Mouse (Mus musculus) stomach, embryonic 16.5 days (tissue): ENCODE measurements around the gene Cobl. TPM values are rescaled to one million over a fixed set of nuclear protein-coding genes. Genes with fewer than 3 reads are reported as not detected.

Source experiments
- ATAC-seq: fragments of 200-750 bp; cut with Nextera tagmentation; 2 replicates; pipeline ENCODE4 v1.8.0; 2017; ENCODE audit warnings: moderate number of reproducible peaks, moderate TSS enrichment; ENCODE audit not compliant: insufficient read depth, low FRiP score
- H3K27ac ChIP-seq: fragments of 300-500 bp; sonication (generic); 2 replicates; pipeline ENCODE4 v1.5.1; 2014; ENCODE audit warnings: low read length
- H3K27me3 ChIP-seq: fragments of 300-500 bp; sonication (generic); 2 replicates; pipeline ENCODE4 v1.6.1; 2014; ENCODE audit warnings: low read length, control low read depth, mixed read lengths; ENCODE audit not compliant: control insufficient read depth, insufficient read depth
- H3K36me3 ChIP-seq: fragments of 300-500 bp; sonication (generic); 2 replicates; pipeline ENCODE4 v1.6.1; 2014; ENCODE audit warnings: low read length; ENCODE audit not compliant: control insufficient read depth, insufficient read depth
- H3K4me1 ChIP-seq: fragments of 300-500 bp; sonication (generic); 2 replicates; pipeline ENCODE4 v1.6.1; 2014; ENCODE audit warnings: low read length, control low read depth, mixed read lengths; ENCODE audit not compliant: control insufficient read depth, insufficient read depth
- H3K4me2 ChIP-seq: fragments of 300-500 bp; sonication (generic); 2 replicates; pipeline ENCODE4 v1.6.1; 2014; ENCODE audit warnings: low read depth, low read length, mixed read lengths
- H3K4me3 ChIP-seq: fragments of 300-500 bp; sonication (generic); replicated peaks from 2 replicates; pipeline ENCODE4 v1.5.1; 2014; ENCODE audit warnings: mild to moderate bottlenecking, low read length
- H3K9ac ChIP-seq: fragments of 300-500 bp; sonication (generic); 2 replicates; pipeline ENCODE4 v1.6.1; 2014; ENCODE audit warnings: low read length
- H3K9me3 ChIP-seq: fragments of 300-500 bp; sonication (generic); replicated peaks from 2 replicates; pipeline ENCODE4 v1.6.1; 2016; ENCODE audit warnings: low read length, control low read depth; ENCODE audit not compliant: control insufficient read depth
- WGBS: fragments of 180-500 bp; shearing (Covaris S2); extraction: QIAGEN DNeasy Blood & Tissue Kit; methylation state at CpG from one replicate; pipeline ENCODE4 v1.1.7; 2014; 5-methylcytosine and 5-hydroxymethylcytosine counted together
- polyA plus RNA-seq: library from polyadenylated mRNA; unstranded; fragments of >200 nt; fragmentation: Nextera tagmentation; extraction: Ambion mirVana; gene quantifications from 2 replicates; pipeline ENCODE4 v1.2.1, GENCODE M21; 2015

Gene Cobl
- polyA plus RNA-seq, 1 experiment from 2014 or later = 15.4 TPM

DNA sequence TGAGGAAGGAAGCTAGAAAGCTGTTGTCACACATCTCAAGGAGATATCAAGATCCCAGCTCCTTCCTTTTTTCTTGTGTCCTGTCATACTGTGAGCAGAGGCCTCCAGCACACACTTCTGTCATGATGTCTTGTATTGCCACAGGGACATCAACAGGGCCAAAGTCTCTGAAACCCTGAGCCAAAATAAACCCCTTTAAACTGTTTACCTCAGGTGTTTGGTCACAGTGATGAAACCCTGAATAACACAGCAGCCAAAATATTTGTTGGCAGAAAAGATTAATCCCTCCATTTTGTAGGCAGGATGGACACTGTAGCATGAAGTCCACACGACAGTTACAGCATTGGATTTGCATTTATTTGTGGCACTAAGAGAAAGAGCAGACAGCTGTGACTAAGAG, 228.4 kb downstream of the Cobl start:
- 64% methylated on average over 1 of the region's 1 CpGs for WGBS
- Histone ChIP-seq H3K27ac (no peak overlapping the region), H3K27me3 (no peaks in the 10 kb centered on the region), H3K4me2 (no peak overlapping the region), H3K9me3 (no peaks in the 10 kb centered on the region; the same call in 1 of the 2 replicates), H3K36me3 (no peaks in the 10 kb centered on the region), H3K4me3 (no peak overlapping the region), H3K4me1 (no peaks in the 10 kb centered on the region), H3K9ac (no peak overlapping the region)
- ATAC-seq = no peak

DNA sequence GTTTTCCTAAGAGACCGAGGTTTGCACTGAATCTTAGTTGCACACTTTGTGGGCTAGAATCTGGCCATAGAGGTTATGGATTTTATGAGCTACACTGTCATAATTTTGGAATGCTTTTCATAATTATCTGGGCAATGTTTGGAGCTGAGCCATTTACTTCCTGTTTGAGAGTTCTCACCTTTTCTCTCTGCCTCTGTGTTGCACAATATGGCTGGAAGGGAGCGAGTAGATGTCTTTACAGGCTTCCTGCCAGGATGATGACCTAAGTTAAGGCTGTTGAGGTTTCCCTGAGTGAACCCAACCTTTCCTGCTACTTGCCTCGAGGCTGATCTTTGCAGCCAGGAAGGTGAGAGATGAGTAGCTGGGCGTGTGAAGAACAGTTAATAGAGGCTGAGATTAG, 229.9 kb downstream of the Cobl start:
- Histone ChIP-seq H3K4me2 (no peak overlapping the region), H3K4me1 (no peaks in the 10 kb centered on the region), H3K36me3 (no peaks in the 10 kb centered on the region), H3K4me3 (no peak overlapping the region), H3K9me3 (no peaks in the 10 kb centered on the region), H3K27ac (no peak overlapping the region), H3K27me3 (no peaks in the 10 kb centered on the region), H3K9ac (no peak overlapping the region)
- 80% methylated on average over 4 of the region's 4 CpGs for WGBS
- no peak for ATAC-seq

DNA sequence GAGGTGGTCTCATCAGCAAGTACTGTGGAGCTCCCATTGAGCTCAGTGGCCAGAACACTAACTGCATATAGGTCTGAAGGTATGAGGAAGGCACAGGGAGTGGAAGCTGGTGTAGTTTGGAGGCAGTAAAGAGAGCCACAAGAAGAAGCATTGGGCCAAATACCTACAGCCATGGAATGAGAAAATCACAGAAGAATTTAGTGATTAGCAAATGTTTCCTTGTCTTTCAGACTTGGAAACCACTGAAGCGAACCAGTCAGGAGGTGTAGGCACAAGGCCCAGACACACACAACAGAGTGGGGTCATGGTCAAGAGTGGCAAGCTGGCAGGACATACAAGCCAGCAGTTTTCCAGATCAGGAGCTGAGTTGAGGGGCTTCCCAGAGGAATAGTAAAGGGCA, 230.6 kb downstream of the Cobl start:
- Histone ChIP-seq H3K4me1 (no peaks in the 10 kb centered on the region), H3K9me3 (no peaks in the 10 kb centered on the region), H3K4me3 (no peak overlapping the region), H3K9ac (no peak overlapping the region), H3K36me3 (no peaks in the 10 kb centered on the region), H3K27ac (no peak overlapping the region), H3K27me3 (no peaks in the 10 kb centered on the region), H3K4me2 (no peak overlapping the region)
- 91% methylated on average over 1 of the region's 1 CpGs for WGBS
- ATAC-seq = no peak

DNA sequence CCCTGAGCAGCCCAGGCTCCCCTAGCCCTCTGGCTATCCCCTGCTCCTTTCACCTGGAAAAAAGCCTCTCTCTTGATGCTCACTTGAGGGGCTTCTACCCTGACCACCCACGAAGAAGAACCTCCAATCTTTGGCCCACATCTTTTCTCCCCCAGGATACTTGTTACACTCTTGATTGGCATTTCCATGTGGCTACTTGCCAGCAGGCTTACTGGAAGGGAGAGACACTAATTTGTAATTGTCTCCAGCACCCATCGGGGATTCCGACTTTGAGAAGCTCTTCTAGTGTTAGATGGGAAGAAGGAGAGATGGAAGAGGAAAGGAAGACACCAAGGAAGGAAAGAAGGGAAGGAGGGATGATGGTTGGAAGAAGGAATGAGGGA, 232.0 kb downstream of the Cobl start:
- Histone ChIP-seq H3K27me3 (no peaks in the 10 kb centered on the region), H3K4me2 (no peak overlapping the region), H3K4me1 (no peaks in the 10 kb centered on the region), H3K4me3 (no peak overlapping the region), H3K27ac (no peak overlapping the region), H3K36me3 (no peaks in the 10 kb centered on the region), H3K9me3 (no peaks in the 10 kb centered on the region), H3K9ac (no peak overlapping the region)
- no peak for ATAC-seq
- 59% methylated on average over 3 of the region's 3 CpGs for WGBS

DNA sequence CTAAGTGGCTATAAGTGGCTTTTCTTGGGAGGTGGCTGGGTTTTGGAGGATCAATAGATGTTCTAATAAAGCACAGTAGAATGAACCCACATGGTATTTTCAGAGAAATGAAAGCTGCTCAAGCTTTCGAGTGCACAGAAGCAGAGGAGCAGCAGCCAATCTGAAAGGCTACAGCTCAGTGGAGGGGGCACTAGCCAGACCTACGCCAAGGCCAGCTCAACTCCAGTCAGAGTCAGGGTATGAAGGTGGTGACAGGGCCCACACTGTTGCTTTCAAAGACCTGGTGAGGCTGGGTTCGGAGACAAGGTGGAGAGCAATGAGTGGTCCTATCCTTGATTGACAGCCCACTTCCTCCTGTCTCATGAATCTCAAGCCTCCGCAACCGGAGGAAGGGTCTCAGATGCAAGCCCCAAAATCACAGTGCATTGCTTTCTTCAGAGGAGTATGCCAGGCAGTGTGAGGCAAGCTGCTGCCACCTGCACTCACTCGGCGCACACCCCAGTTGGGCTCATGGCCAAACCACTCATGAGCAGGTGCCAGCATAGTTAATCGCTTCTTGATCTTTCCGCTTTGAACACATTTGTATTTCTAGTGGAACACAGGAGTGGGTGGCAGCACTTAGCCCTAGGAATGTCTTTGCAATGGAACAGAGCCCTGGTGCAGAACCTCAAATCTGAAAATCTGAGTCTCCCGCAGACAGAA, 232.6 kb downstream of the Cobl start:
- Histone ChIP-seq H3K36me3 (no peaks in the 10 kb centered on the region), H3K9ac (no peak overlapping the region), H3K4me3 (no peak overlapping the region), H3K27me3 (no peaks in the 10 kb centered on the region), H3K4me1 (no peaks in the 10 kb centered on the region), H3K4me2 (no peak overlapping the region), H3K27ac (no peak overlapping the region), H3K9me3 (no peaks in the 10 kb centered on the region)
- whole genome bisulfite sequencing = 79% methylated on average over 10 of the region's 10 CpGs
- ATAC-seq = peak; percentile 34

DNA sequence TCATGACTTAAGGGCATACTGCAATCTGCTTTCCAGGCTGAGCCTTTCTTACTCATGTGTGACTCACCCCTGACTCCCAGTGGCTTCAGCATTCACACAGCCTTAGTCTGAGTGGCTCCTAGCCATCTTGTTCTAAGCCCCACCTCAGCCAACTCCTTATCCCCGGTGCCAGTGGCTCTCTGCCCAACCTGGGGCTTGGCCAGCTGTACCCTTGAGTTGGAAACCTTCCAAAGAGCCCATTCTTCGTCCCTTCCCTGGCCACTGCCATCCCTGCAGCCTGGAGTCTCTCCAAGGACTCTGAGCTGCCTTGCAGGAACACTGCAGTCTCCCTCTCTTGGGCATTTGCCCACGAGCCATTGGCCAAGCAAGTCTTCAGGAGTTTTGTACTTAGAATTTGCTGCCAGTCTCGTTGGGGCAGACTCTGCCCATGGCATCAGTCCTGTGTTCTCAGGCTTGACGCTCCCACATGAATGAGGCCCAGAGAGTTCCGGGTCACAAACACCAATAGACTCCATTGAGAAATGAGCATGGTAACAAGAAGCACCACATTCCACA, 233.2 kb downstream of the Cobl start:
- Histone ChIP-seq H3K9ac (no peak overlapping the region), H3K27ac (no peak overlapping the region), H3K4me3 (no peak overlapping the region), H3K4me2 (no peak overlapping the region), H3K9me3 (no peaks in the 10 kb centered on the region), H3K4me1 (no peaks in the 10 kb centered on the region), H3K36me3 (no peaks in the 10 kb centered on the region), H3K27me3 (no peaks in the 10 kb centered on the region)
- peak; percentile 14; the same call in 1 of the 2 replicates for ATAC-seq
- 70% methylated on average over 6 of the region's 6 CpGs for WGBS

DNA sequence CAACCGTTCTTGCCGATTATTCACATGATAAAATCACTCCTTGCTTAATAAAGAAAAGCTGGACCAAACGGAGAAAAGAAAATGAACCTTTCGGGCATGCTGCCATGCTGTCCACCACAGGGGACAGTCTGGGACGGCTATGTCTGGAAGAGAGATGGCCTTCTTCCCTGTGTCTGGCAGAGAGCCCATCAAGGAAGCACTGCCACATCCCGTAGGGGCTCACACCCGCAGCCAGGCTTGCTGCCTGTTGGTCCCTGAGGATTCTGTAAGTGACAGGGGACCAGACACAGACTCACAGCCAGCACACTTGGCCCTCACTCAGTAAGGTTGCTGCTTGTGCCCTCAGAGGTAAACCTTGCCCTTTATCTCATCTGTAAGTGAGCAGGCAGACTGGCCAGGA, 235.3 kb downstream of the Cobl start:
- no peaks in the 10 kb centered on the region for H3K4me1 ChIP-seq
- no peak overlapping the region for H3K27ac ChIP-seq
- WGBS = 67% methylated on average over 7 of the region's 7 CpGs
- no peak overlapping the region for H3K4me3 ChIP-seq
- no peak overlapping the region for H3K9ac ChIP-seq
- H3K4me2 ChIP-seq = no peak overlapping the region
- H3K9me3 ChIP-seq = no peaks in the 10 kb centered on the region
- H3K27me3 ChIP-seq = no peaks in the 10 kb centered on the region
- H3K36me3 ChIP-seq = no peaks in the 10 kb centered on the region
- no peak for ATAC-seq

DNA sequence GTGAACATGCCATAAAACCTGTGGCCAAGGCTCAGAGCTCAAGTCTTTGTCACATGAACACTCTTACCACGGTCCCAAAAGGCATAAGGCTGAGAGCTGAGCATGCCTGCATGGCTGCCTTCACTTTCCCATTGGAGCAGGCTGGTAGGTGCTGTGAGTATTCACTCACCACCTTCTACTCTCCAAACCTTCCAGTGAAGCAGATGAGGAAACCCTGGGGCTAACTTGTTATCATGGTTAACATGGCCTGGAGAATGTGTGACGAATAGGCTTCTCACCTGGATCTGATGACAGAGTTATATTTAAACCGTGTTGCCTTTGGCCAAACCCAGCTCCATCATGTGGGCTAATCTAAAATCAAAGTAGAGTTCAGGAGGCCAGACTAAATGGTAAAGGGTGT, 237.4 kb downstream of the Cobl start:
- no peaks in the 10 kb centered on the region for H3K4me1 ChIP-seq
- H3K4me3 ChIP-seq = no peak overlapping the region
- H3K27me3 ChIP-seq = no peaks in the 10 kb centered on the region
- no peak overlapping the region for H3K9ac ChIP-seq
- no peak for ATAC-seq
- no peak overlapping the region for H3K27ac ChIP-seq
- H3K36me3 ChIP-seq = no peaks in the 10 kb centered on the region
- WGBS = 87% methylated on average over 3 of the region's 3 CpGs
- no peak overlapping the region for H3K4me2 ChIP-seq
- no peaks in the 10 kb centered on the region for H3K9me3 ChIP-seq

DNA sequence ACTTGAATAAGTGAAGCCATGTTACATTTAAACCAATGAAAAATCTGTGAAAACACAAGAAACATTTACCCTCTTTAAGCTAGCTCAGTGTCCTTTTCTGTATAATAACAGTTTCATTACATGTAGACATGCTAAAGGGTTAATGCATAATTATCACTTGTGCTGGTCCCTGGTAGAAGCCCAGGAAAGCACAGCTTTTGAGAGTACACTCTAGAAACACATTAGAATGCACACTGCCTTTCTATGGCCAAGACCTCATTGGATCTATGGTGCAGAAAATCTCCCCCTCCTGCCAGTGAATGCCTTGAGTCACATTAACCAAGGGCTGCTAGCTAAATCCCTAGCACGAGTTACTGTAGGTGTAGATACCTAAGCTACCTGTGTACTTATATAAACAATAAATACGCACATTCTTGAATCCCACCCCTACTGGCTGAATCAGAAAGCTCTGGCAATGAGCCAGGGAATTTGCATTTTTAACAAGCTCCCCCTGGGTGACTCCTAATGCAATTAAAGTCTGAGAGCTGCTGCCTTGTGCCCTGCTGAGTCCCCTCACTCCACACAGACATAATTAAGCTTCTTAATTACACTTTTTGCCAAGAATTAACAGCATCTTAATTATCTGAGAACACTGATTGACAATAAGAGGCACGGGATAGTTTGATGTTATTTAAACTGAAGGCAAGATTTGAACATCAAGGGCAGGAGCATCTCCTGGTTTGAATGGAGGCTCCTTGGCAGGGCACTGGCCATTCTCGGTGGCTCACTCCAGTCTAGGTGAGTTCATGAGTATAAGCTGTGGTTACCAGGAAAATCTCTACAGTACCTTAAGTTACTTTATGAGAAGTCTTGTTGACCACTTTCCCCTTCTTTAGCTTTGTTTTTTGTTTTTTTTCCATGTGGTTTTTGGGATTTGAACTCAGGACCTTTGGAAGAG, 244.9 kb downstream of the Cobl start:
- Histone ChIP-seq H3K9ac (no peak overlapping the region), H3K27ac (no peak overlapping the region), H3K36me3 (no peaks in the 10 kb centered on the region), H3K4me3 (no peak overlapping the region), H3K4me1 (no peaks in the 10 kb centered on the region), H3K27me3 (no peaks in the 10 kb centered on the region), H3K4me2 (no peak overlapping the region), H3K9me3 (no peaks in the 10 kb centered on the region)
- 58% methylated on average over 4 of the region's 4 CpGs for WGBS
- no peak for ATAC-seq
